Mouse (Mus musculus) 3T3-L1 (cell line): ENCODE data around the gene Iqcg.

Experiments used
- DNase-seq: peaks from one replicate; pipeline ENCODE4 v3.0.0-alpha.2; 2015; ENCODE audit warnings: low read depth, low spot score

Gene Iqcg

DNA sequence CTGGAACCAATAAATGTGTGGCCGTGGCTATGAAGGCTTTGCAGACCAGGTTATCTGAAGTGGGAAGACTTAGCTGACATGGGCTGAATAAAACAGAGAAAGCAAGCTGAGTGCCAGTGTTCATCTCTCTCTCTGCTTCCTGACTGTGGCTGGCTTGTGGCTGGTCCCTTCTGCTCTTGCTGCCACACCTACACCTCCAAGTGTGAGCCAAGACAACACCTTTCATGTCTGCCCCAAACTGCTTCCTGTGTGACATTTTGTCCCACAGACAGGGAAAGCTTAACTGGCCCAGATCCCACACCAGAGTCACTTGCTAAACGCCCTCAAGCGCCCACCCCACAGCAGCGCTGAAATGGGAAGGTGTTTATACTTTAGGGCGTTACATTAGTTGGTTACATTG is 2.9 kb downstream of the Iqcg start:
- DNase-seq = no peak

- DNase-seq = no peak
Observed at GRCm38 (mm10) chr16:33049809-33050208, 6.2 kb downstream of the Iqcg start.

GRCm38 (mm10) chr16:33048686-33049085 is 7.3 kb downstream of the Iqcg start:
- no peak for DNase-seq

DNA sequence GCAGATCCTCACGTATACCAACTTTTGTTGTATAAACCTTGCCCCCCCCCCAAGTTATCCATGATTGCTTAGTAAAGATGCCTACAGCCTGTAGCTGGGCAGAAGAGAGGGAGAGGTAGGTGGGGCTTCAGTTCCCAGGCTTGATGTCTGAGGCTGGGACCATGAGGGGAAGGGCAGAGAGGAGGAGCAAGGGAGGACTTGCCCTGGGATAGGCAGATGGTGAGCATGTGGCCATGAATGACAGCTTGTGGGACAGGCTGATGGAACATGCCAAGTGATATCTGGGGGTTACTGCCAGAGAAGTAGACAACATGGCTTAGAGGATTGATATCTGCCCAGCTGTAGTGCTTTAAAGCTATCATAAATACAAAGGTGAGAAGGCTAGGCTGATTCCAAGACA is 8.0 kb downstream of the Iqcg start:
- DNase-seq = no peak

DNA sequence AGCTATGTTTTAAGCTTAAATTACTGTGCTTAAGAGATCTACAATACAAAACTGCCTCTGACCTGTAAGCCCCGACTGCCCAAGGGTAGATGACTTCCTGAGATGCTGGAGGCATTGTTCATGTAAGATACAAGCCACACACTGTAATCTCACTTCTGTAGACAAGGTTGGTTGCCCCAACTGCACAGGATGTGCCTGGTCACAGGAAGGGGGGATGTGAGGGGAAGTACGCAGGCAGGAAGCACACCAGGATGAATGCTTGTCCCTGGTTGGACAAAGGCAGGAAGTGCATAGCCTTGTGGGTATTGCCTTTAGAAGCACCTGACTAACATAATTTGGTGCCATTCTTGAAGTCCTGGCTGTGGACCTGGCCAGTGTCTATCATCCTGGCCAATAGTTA is 12.8 kb downstream of the Iqcg start:
- DNase-seq = no peak

DNA sequence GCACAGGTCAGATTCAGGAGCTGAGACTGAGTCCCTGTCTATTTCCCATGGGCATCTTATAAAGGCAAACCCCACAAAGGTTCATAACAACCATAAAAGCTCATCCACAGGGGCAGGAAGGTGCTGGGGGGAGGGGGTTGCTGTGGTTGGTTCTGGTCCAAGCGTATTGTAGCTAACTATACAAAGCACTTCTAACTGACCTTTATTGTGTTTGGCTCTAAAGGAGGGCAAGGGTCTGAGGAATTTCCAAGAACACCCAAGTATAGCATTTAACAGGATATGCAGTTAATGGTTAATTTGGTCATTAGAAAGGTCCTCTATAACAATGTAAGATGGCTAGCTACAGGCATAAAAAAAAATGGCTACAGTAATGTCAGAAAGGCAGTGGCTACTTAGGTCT is 13.3 kb downstream of the Iqcg start:
- no peak for DNase-seq

DNA sequence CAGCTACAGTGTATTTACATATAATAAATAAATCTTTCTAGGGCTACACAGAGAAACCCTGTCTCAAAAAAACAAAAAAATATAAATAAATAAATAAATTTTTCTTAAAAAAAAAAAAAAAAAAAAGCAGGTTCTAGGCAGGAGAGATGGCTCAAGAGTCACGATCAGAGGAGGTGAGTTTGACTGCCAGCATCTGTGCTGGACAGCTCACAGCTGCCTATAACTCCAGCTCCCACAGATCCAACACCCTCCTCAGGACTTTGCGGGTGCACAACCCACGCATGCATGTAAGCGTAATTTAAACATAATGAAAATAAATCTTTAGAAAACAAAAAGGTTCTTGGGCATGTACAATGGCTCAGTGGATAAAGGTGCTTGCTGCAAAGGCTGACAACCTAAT is 20.0 kb downstream of the Iqcg start:
- no peak for DNase-seq

DNA sequence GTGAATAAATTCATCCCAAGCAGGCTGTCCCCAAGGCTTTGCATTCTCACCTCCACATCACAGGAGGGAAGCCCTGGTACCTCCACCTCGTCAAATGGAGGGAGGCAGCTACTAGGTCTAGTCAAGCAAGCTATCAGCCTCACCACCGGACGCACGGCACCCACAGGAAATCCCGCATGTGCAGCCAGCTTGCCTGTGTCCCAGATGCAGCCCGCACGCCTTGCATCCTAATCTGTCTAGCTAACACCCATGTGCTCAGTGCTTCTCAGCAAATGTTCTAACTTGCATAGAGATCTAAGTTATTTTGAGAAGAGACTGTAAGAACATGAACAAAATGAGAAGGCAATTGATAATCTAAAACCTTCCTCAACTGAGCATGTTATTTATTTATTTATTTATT is 29.7 kb downstream of the Iqcg start:
- no peak for DNase-seq

DNA sequence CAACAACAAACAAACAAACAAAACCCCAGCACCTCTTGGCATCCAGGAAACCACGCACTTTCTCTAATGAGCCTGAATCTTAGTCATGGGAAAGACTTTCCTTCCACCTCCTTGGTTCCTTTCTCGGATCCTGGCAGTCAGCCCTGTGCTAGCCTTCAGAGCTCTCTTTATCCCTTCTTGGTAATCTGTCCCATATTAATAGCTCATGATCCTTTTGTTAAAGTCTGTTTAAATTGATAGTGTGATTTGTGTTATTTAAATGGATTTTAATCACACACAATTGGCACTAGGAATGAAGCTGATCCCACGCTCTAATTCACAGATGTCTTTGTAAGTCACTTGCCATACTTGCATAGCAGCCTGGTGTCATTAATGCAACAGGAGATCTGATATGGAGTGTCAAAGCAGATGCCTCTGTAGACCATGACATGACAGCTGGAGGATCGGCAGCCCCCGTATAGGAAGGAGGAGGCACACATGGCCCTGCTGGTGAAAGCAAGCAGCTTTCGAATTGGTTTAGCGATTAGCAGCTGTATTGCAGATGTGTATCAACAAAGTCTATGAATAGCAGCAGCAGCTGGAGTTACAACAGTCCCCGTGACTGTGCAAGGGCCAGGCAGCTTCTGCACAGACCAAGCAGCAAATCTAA is 31.4 kb downstream of the Iqcg start:
- no peak for DNase-seq

DNA sequence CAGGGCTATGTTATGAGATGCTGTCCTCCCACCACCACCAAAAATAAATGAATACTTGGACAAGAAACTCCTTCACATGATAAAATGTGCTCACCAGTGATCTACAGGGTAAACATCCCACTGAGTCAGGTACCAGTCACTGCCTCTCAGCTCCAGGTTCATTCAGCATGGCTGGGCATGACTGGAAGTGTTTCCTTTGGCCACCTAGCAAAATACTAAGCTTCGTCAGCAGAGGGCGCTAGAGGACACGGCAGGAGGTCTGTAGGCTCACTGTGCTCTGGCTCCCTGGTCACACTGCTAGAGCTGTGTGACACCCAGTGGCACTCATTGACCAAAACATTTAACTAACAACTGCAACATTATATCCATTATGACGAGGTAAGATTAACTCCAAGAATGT is 32.3 kb downstream of the Iqcg start:
- DNase-seq = peak; percentile 92

DNA sequence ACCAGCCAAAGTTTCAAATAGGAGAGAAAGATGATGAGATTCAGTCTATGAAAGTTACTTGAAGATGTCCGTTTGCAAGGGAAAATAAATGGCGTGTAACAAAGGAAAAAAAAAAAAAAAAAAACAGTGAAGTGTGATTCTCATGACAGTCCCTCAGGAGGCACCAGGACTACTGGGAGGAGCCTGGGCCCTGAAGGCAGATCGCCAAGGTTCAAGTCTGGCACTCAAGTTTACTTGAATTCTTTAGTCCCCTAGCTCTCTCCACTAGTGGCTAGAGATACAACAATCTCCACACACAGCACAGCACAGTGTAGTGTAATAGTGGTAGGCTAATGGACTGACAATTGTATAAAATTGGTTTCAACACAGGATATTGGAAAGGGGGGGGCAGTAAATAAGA is 34.6 kb downstream of the Iqcg start:
- peak; percentile 26 for DNase-seq

DNA sequence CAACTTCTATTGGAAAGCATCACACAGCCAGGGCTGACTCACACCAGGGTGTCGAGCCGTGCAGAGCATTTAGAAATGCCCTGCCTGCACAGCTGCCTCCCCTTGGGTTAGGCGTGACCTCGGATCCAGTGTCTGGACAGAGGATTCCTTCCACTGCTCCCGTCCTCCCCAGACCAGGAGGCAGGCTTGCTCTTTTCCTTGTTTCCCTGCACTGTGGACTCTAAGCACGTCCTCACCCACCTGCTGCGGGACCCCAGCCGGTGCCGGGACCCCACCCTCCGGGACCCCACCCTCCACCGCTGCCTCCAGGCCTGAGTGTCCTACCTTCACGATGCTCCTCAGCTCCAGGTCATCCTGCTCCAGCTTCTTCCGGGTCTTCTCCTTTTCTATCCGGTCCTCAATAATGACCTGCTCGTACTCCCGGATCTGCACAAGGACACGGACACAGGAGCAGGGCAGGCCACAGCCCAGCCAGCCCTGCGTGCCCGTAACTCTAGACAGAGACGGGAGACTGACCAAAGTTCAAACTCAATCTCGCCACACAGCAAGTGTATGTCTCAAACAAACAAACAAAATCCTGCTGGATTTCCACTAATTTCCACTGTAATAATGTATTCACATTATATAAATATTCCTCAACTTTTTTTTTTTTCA is 36.8 kb downstream of the Iqcg start:
- DNase-seq = no peak

DNA sequence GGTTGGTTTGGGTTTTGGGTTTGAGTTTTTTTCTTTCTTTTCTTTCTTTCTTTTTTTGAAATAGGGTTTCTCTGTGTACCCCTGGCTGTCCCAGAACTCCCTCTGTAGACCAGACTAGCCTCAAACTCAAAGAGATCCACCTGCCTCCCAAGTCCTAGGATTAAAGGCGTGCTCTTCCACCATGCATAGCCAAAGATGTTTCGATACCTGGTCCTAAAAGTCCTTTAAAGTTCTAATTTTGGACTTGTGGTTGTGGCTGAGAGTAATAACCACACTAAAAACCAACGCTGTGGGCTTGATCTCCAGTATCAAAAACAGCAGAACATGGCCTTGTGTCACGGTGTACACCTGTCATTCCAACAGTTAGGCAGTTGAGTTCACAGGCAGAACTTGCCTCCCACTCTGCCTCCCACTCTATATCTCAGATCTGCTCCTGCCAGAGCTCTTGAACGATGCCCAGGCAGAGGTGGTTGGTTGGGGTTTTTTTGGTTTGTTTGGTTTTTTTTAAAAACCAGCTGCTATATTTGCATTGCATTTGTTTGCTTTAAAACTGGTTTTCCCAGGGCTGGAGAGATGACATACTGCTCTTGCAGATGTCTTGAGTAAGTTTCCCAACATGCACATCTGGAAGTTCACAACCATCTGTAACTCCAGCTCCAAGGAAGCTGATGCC is 38.2 kb downstream of the Iqcg start:
- DNase-seq = no peak

DNA sequence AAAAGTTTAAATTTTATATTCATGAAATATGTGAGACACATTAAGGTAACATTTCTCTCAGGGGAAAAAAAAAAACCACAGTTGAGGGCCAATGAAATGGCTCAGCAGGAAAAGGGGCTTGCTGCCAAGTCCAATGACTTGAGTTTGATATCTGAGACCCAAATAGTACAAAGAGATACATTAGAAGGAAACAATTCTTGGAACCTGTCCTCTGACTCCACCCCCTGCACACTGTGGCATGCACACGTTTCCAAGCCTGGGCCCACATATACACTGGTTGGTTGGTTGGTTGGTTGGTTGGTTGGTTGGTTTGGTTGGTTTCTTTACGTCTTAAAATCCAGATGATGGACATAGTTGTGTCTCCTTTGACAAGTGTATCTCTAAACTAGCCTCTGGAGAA is 40.0 kb downstream of the Iqcg start:
- no peak for DNase-seq

GRCm38 (mm10) chr16:33015396-33015907 is 40.6 kb downstream of the Iqcg start:
- no peak for DNase-seq

- DNase-seq = no peak
Observed at GRCm38 (mm10) chr16:33014921-33015320, 41.1 kb downstream of the Iqcg start.

DNA sequence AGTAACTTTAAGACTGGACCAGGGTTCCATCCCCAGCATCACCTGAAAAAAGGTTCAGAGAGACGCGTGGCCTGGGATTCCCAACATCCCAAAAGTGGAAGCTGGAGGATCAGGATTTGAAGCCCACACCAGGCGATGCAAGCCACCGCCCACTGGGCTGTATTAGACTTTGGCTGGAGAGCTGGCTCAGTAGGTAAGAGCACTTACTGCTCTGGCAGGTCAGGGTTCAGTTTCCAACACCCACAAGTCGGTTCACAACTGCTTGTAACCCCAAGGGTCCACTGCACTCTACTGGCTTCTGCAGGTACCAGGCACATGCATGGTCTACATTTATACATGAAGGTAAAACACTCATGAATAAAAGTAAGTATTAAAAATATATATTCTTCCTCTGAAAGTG is 42.2 kb downstream of the Iqcg start:
- no peak for DNase-seq

DNA sequence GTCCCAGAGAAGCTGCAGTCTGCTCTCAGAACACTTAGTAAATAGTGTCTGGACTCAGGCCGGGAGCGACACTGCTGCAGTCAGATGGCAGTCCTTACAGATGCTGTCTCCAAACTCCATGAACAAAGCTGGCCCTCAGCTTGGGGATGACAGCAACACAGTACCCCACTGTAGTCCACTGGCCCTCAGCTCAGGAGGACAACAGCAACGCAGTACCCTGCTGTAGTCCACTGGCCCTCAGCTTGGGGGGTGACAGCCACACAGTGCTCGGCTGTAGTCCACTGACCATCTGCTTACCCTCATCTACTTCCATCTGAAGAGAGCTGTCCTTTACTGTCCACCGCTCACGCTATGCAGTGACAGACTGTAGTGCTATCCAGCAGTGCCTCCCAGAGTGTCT is 45.9 kb downstream of the Iqcg start:
- no peak for DNase-seq

DNA sequence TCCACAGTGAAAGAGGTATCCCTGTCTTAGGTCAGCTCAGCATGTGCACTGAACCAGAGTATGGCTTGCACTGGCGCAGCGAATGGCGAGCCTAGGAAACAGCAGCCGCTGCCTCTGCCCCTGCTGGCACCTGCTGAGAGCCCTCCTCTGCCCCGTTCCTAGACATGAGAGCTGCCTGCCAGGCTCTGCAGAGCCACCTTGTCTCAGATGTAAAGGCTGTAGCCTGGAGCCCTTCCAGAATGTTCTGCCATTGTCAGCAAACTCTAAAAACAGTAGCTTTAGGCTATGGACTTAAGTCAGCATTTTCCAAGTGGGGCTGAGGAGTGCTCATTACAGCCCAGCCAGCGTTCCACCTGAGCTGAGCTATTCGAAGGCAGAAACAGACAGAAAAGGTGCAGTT is 48.6 kb downstream of the Iqcg start:
- DNase-seq = no peak

DNA sequence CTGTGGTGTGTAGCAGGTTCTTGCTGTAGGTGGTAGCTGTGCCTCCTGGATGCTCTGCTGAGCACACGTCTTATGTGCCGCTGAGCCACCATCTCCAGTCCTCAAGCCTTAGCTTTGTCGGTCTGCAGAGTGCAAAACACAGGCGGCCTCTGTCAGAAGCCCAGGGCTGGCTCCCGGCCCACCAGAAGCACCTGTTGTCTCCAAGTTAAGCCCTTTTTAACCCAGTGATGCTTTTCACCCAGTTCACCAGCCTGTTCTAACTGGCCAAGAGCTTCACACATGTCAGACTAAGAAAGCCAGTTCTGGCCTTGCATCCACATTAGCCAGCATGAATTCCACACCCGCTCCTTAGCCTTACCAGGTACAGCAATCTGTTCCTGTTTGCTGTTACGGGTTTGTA is 49.1 kb downstream of the Iqcg start:
- DNase-seq = no peak

DNA sequence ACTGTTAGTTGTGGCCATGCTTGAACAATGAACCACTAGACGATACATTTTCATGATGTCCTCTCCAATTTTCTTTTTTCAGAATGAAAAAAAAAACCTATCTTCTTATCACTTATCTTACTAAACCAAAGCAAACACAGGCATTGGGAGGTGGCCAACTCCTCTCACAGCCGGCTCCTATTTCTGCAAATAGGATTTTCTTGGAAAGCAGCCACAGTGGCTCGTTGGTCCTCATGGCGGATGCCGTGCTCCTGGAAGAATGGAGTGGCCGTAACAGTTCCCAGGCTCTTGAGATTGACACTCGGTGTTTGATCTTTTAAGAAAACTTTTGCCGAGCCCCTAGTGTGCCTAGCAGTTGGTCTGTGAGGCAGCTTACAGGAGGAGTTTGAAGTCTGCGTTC is 50.8 kb downstream of the Iqcg start:
- DNase-seq = no peak

DNA sequence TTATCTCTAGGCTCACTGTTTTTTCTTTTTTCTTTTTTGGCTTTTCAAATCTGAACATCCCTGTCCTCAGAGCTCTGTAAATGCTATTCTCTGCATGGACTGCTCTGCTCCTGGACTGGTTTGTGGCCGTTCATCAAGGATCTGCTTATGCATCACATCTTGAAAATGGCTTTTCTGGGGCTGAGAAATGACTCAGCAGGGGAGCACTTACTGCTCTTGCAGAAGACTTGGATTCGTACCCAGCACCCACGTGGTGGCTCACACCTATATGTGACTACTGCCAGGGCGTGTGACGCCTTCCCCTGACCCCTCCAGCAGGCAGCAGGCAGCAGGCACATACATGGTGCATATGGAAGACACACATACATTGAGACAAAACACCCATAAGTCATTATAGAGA is 63.9 kb downstream of the Iqcg start:
- DNase-seq = peak; percentile 13

DNA sequence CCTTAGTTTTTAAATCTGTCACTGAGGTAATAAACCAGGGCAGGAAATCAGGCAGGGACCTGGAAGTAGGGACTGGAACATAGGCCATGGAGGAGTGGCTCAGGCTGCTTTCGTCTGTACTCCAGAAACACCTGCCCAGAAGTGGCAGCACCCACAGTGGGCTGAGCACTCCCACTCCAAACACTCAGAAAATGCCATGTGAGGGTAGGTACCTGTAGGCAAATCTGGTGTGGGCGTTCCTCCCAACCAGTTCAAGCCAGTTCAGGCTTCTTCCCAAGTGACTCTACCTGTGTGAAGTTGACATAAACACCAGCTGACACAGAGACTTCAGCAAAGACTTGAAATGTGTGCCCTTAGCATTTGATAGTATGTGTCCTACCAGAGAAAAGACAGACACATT is 71.4 kb downstream of the Iqcg start:
- DNase-seq = no peak
